Mouse (Mus musculus) left cerebral cortex, postnatal 36 days (tissue): ENCODE measurements around the gene Cobl. TPM values are rescaled to one million over a fixed set of nuclear protein-coding genes. Genes with fewer than 3 reads are reported as not detected.
A peak's percentile ranks its signal among the peaks of the same experiment; 100 is the strongest.

Experiments
- DNase-seq, 2 experiments: peaks; one replicate each; pipeline ENCODE4 v3.0.0; 2021 to 2022; ENCODE audit warnings: low spot score in 2 of 2, mixed read lengths in 1 of 2
- intact Hi-C: fragments of 180-260 bp; cut with DNase I; formaldehyde crosslinking; loops from one replicate; pipeline ENCODE4 v1.15.1; 2025
- total RNA-seq, 2 experiments: library from RNA; stranded (reverse); gene quantifications; 2 replicates each; pipeline ENCODE4 v1.2.3; 2021

The Cobl gene
- total RNA-seq, 2 experiments from 2014 or later = 104 to 125 TPM

- intact Hi-C loops = no loop called here
These were observed 64.9 kb downstream of the Cobl start for GRCm38 (mm10) chr11:12399903-12400302.

GRCm38 (mm10) chr11:12396196-12396595, 68.6 kb downstream of the Cobl start:
- intact Hi-C loops = no loop called here
- no peak for DNase-seq

More at GRCm38 (mm10) chr11:12399903-12400302, 64.9 kb downstream of the Cobl start:
- no peak for DNase-seq

- intact Hi-C loops = loop anchor here (5.0 kb wide), 1 partner anchor 78 kb away; no protein-coding TSS in a partner anchor
- DNase-seq = no peak
These were observed 70.1 kb downstream of the Cobl start for GRCm38 (mm10) chr11:12394701-12395100.

GRCm38 (mm10) chr11:12394151-12394550, 70.6 kb downstream of the Cobl start:
- intact Hi-C loops = loop anchor here (5.0 kb wide), 1 partner anchor 78 kb away; no protein-coding TSS in a partner anchor
- peak; percentile 72 to 73 for DNase-seq

- intact Hi-C loops = loop anchor here (5.0 kb wide), 1 partner anchor 42 kb away; no protein-coding TSS in a partner anchor
- DNase-seq = no peak
These were observed 79.9 kb downstream of the Cobl start for GRCm38 (mm10) chr11:12384826-12385225.

- intact Hi-C loops = loop anchor here (5.0 kb wide), 1 partner anchor 44 kb away; no protein-coding TSS in a partner anchor
- no peak for DNase-seq
These were observed 81.8 kb downstream of the Cobl start for GRCm38 (mm10) chr11:12382991-12383390.

- DNase-seq = no peak
- intact Hi-C loops = loop anchor here (5.0 kb wide), 1 partner anchor 46 kb away; no protein-coding TSS in a partner anchor
These were observed 83.7 kb downstream of the Cobl start for GRCm38 (mm10) chr11:12381096-12381495.

- no peak for DNase-seq
- intact Hi-C loops = no loop called here
These were observed 88.1 kb downstream of the Cobl start for GRCm38 (mm10) chr11:12376628-12377027.

GRCm38 (mm10) chr11:12373106-12374098, 91.4 kb downstream of the Cobl start:
- intact Hi-C loops = loop anchor here (1.0 kb wide), 1 partner anchor 159 kb away; no protein-coding TSS in a partner anchor
- DNase-seq = peak; percentile 79 to 83

- intact Hi-C loops = no loop called here
- no peak for DNase-seq
These were observed 93.8 kb downstream of the Cobl start for GRCm38 (mm10) chr11:12370957-12371356.

- no peak for DNase-seq
- intact Hi-C loops = no loop called here
These were observed 97.2 kb downstream of the Cobl start for GRCm38 (mm10) chr11:12367426-12368178.

GRCm38 (mm10) chr11:12359336-12360000, 105.3 kb downstream of the Cobl start:
- intact Hi-C loops = loop anchor here (2.0 to 5.0 kb wide), 3 partner anchors 42 to 539 kb away; no protein-coding TSS in a partner anchor

GRCm38 (mm10) chr11:12358602-12359001, 106.2 kb downstream of the Cobl start:
- intact Hi-C loops = loop anchor here (2.0 to 5.0 kb wide), 3 partner anchors 41 to 538 kb away; no protein-coding TSS in a partner anchor

More at GRCm38 (mm10) chr11:12359336-12360000, 105.3 kb downstream of the Cobl start:
- DNase-seq = peak in 1 of 2 experiments; percentile 38

GRCm38 (mm10) chr11:12355681-12356080, 109.1 kb downstream of the Cobl start:
- intact Hi-C loops = loop anchor here (5.0 kb wide), 2 partner anchors 38 to 328 kb away; no protein-coding TSS in a partner anchor
- DNase-seq = no peak

More at GRCm38 (mm10) chr11:12358602-12359001, 106.2 kb downstream of the Cobl start:
- no peak for DNase-seq

GRCm38 (mm10) chr11:12350986-12351546, 113.7 kb downstream of the Cobl start:
- DNase-seq = no peak
- intact Hi-C loops = no loop called here

- intact Hi-C loops = no loop called here
These were observed 114.7 kb downstream of the Cobl start for GRCm38 (mm10) chr11:12350086-12350485.

GRCm38 (mm10) chr11:12346486-12346885, 118.3 kb downstream of the Cobl start:
- intact Hi-C loops = no loop called here
- DNase-seq = no peak

More at GRCm38 (mm10) chr11:12350086-12350485, 114.7 kb downstream of the Cobl start:
- DNase-seq = no peak

- DNase-seq = peak; percentile 36 to 52
- intact Hi-C loops = no loop called here
These were observed 121.1 kb downstream of the Cobl start for GRCm38 (mm10) chr11:12343686-12344085.

GRCm38 (mm10) chr11:12340697-12341096, 124.1 kb downstream of the Cobl start:
- intact Hi-C loops = no loop called here
- DNase-seq = no peak
